Mouse (Mus musculus) brown adipose tissue, adult 24 weeks (tissue): ENCODE measurements around the gene Chd2. TPM values are rescaled to one million over a fixed set of nuclear protein-coding genes. Genes with fewer than 3 reads are reported as not detected.

Experiments used
- H3K27ac ChIP-seq: fragments of 200-500 bp; replicated peaks from 2 replicates; pipeline ENCODE4 v1.5.1; 2012; ENCODE audit warnings: low read depth, mild to moderate bottlenecking, low read length
- H3K4me1 ChIP-seq: fragments of 200-500 bp; 2 replicates; pipeline ENCODE4 v1.6.1; 2012; ENCODE audit warnings: low read length, mixed read lengths; ENCODE audit not compliant: control insufficient read depth, insufficient read depth, insufficient read length
- H3K4me3 ChIP-seq: fragments of 200-500 bp; 2 replicates; pipeline ENCODE4 v1.5.1; 2012; ENCODE audit warnings: low read depth, mild to moderate bottlenecking, low read length, moderate library complexity; ENCODE audit not compliant: insufficient read depth
- polyA plus RNA-seq: library from polyadenylated mRNA; stranded (reverse); fragments of >200 nt; gene quantifications from 2 replicates; pipeline ENCODE4 v1.2.4, GENCODE M21; 2012; ENCODE audit not compliant: missing spikeins, insufficient read depth, insufficient read length

Chd2 gene
- polyA plus RNA-seq, 1 experiment, result 22.6 TPM

DNA sequence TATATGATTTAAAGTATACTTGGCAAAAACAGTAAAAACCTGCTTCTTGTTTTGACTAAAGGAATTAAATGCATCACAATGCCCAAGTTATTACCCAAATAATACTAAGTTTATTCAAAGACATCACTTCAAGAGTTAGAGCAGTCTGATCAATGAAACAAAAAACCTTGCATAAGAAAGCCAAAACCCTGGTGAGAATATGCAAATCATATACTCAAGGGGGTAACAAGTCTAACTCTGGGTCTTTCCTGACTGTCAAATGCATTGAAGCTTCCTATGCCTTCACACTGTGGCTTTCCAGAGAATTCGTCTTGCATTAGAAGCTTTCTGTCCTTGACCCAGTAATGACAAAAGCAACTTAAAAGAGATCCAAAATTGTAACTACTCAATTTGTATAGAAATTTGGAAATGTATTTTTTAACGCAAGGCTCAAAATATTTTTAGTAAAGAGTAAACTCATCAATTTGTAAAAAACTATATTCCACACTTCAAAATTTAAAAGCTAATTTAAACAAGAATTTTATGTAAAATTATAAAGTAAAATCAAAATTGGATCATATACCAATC is 2.4 kb downstream of the Chd2 start:
- H3K4me1 ChIP-seq, result peaks cover 7% of the 10 kb centered on the region; the same call in 1 of the 2 replicates
- peak overlapping the region; percentile 81 for H3K27ac ChIP-seq
- peak overlapping the region; percentile 48 for H3K4me3 ChIP-seq

GRCm38 (mm10) chr7:73538424-73539079 is 3.1 kb downstream of the Chd2 start:
- peak overlapping the region; percentile 51 for H3K4me3 ChIP-seq
- H3K4me1 ChIP-seq, result peaks cover 13% of the 10 kb centered on the region; the same call in 1 of the 2 replicates
- H3K27ac ChIP-seq, result peak overlapping the region; percentile 94

DNA sequence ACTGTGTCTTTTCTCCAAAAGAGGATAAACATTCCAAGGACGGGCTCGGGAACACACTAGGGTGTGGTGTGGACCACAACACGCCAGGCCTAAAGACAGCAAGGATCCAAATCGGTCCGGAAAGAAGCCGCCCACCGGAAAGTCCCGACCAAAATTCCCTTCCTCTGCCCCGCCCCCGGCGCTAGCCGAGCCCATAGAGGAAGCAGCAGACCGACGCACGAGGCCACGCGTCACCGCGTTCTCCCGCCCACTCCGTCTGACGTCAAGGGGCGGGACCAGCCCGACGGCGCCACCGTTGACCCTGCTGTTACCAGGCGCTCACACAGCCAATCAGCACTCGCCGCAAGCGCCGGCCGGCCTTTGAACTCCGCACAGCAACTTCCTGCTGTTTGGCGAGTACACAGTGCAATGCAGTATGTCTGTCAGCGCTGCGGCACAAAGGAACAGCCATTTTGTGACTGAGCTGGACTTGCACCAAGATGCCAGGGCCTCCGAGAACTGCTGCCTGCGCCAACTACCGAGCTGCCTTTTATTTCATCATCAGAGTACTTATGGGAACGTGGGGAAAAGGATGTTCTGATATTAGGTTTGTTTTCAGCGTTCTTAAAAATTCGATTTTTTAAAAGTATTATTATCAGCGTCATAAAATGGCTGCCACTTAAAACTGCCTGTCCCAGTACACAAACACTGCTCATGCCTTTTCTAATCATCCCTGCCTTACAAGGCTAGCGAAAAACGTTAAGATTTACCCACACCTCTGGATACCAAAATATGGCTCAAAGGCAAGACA is 3.8 kb downstream of the Chd2 start:
- Histone ChIP-seq H3K4me3 (peak overlapping the region; percentile 51), H3K4me1 (peaks cover 15% of the 10 kb centered on the region; the same call in 1 of the 2 replicates), H3K27ac (peak overlapping the region; percentile 98)

GRCm38 (mm10) chr7:73537228-73537627 is 4.4 kb downstream of the Chd2 start:
- peak overlapping the region; percentile 98 for H3K27ac ChIP-seq

DNA sequence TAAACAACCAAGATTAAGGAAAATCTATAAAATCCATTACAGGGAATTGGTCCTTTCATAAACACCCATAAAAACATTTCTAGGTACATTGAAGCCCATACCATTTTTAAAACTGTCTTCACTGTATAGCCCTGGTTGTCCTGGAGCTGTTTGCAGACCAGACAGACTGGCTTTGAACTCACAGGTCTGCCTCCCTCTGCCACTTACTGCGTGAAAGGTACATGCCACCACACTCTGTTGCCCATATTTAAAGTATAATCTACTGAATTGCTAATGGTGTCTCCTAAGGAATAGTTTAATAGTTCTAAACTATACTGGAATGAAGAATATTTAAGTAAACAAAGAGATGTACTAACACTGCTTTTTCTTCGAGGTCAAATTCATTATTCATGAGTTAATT is 5.1 kb downstream of the Chd2 start:
- Histone ChIP-seq H3K4me3 (peak overlapping the region; percentile 16; the same call in 1 of the 2 replicates), H3K4me1 (peaks cover 24% of the 10 kb centered on the region), H3K27ac (peak overlapping the region; percentile 98)

More at GRCm38 (mm10) chr7:73537228-73537627, 4.4 kb downstream of the Chd2 start:
- H3K4me3 ChIP-seq, result peak overlapping the region; percentile 51
- peaks cover 17% of the 10 kb centered on the region for H3K4me1 ChIP-seq

GRCm38 (mm10) chr7:73535861-73536200 is 5.8 kb downstream of the Chd2 start:
- H3K4me1 ChIP-seq, result peaks cover 29% of the 10 kb centered on the region
- peak overlapping the region; percentile 6; the same call in 1 of the 2 replicates for H3K4me3 ChIP-seq
- peak overlapping the region; percentile 77 for H3K27ac ChIP-seq

- H3K4me1 ChIP-seq, result peaks cover 33% of the 10 kb centered on the region
- peak overlapping the region; percentile 77 for H3K27ac ChIP-seq
- peak overlapping the region; percentile 6; the same call in 1 of the 2 replicates for H3K4me3 ChIP-seq
These were observed 6.4 kb downstream of the Chd2 start for GRCm38 (mm10) chr7:73534937-73535860.

- Histone ChIP-seq H3K27ac (peak overlapping the region; percentile 89), H3K4me3 (no peak overlapping the region), H3K4me1 (peaks cover 33% of the 10 kb centered on the region)
These were observed 8.2 kb downstream of the Chd2 start for GRCm38 (mm10) chr7:73533457-73533856.

GRCm38 (mm10) chr7:73532916-73533315 is 8.7 kb downstream of the Chd2 start:
- H3K4me3 ChIP-seq, result no peak overlapping the region
- peaks cover 33% of the 10 kb centered on the region for H3K4me1 ChIP-seq
- peak overlapping the region; percentile 89 for H3K27ac ChIP-seq

- Histone ChIP-seq H3K4me1 (peaks cover 33% of the 10 kb centered on the region), H3K4me3 (no peak overlapping the region)
These were observed 9.5 kb downstream of the Chd2 start for GRCm38 (mm10) chr7:73532139-73532538.

GRCm38 (mm10) chr7:73531506-73532093 is 10.0 kb downstream of the Chd2 start:
- Histone ChIP-seq H3K4me3 (no peak overlapping the region), H3K4me1 (peaks cover 32% of the 10 kb centered on the region), H3K27ac (peak overlapping the region; percentile 87)

More at GRCm38 (mm10) chr7:73532139-73532538, 9.5 kb downstream of the Chd2 start:
- peak overlapping the region; percentile 87 for H3K27ac ChIP-seq

GRCm38 (mm10) chr7:73530846-73531245 is 10.8 kb downstream of the Chd2 start:
- no peak overlapping the region for H3K4me3 ChIP-seq

GRCm38 (mm10) chr7:73530164-73530563 is 11.5 kb downstream of the Chd2 start:
- H3K27ac ChIP-seq, result no peak overlapping the region

More at GRCm38 (mm10) chr7:73530846-73531245, 10.8 kb downstream of the Chd2 start:
- Histone ChIP-seq H3K27ac (peak overlapping the region; percentile 87), H3K4me1 (peaks cover 29% of the 10 kb centered on the region)

DNA sequence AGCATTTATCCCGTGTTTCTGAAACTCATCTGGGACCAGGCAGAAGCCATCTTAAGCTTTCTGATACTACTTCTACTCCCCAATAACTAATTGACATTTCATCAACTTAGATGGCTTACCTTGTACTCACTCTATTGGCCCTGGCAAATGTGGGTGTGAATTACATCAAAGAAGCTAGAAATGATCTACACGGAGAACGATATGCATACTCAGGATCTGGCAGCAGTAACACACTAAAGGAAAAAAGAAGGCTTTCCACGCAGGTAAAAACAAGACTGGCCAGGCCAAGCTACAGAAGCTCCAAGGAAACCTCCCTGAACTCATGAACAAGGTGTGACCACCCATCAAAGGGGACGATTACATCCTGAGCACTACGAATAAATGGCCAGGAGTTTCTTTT is 12.4 kb downstream of the Chd2 start:
- Histone ChIP-seq H3K27ac (no peak overlapping the region), H3K4me1 (peaks cover 28% of the 10 kb centered on the region), H3K4me3 (no peak overlapping the region)

More at GRCm38 (mm10) chr7:73530164-73530563, 11.5 kb downstream of the Chd2 start:
- Histone ChIP-seq H3K4me3 (no peak overlapping the region), H3K4me1 (peaks cover 25% of the 10 kb centered on the region)
